Mouse (Mus musculus) olfactory bulb, adult 2 months (tissue): ENCODE measurements around the gene Flvcr2. TPM values are rescaled to one million over a fixed set of nuclear protein-coding genes. Genes with fewer than 3 reads are reported as not detected.

Source experiments
- H3K27ac ChIP-seq: fragments of 200-500 bp; 2 replicates; pipeline ENCODE4 v1.5.1; 2012; ENCODE audit warnings: low read depth, low read length; ENCODE audit not compliant: insufficient read depth
- H3K4me1 ChIP-seq: fragments of 200-500 bp; 2 replicates; pipeline ENCODE4 v1.6.1; 2012; ENCODE audit warnings: low read length; ENCODE audit not compliant: control insufficient read depth, insufficient read depth
- H3K4me3 ChIP-seq: fragments of 200-500 bp; 2 replicates; pipeline ENCODE4 v1.5.1; 2012; ENCODE audit warnings: mild to moderate bottlenecking, low read depth, low read length, moderate library complexity; ENCODE audit not compliant: insufficient read depth
- CTCF ChIP-seq: fragments of 200-500 bp; IDR thresholded peaks from 2 replicates; pipeline ENCODE4 v1.5.1; 2012; ENCODE audit warnings: low read depth, mild to moderate bottlenecking, low read length, moderate library complexity; ENCODE audit not compliant: insufficient read depth
- POLR2A ChIP-seq: fragments of 200-500 bp; IDR thresholded peaks from 2 replicates; pipeline ENCODE4 v1.6.1; 2012; ENCODE audit warnings: mild to moderate bottlenecking, low read depth, low read length, moderate library complexity; ENCODE audit not compliant: insufficient read depth
- WGBS: fragments of 180-500 bp; shearing (Covaris S2); methylation state at CpG from one replicate; pipeline ENCODE4 v1.1.7; 2018; 5-methylcytosine and 5-hydroxymethylcytosine counted together
- polyA plus RNA-seq: library from polyadenylated mRNA; stranded (reverse); fragments of >200 nt; gene quantifications from 2 replicates; pipeline ENCODE4 v1.2.4, GENCODE M21; 2012; ENCODE audit warnings: low replicate concordance; ENCODE audit not compliant: missing spikeins, insufficient read depth, insufficient read length

Flvcr2 gene
- polyA plus RNA-seq, 1 experiment, result not detected

DNA sequence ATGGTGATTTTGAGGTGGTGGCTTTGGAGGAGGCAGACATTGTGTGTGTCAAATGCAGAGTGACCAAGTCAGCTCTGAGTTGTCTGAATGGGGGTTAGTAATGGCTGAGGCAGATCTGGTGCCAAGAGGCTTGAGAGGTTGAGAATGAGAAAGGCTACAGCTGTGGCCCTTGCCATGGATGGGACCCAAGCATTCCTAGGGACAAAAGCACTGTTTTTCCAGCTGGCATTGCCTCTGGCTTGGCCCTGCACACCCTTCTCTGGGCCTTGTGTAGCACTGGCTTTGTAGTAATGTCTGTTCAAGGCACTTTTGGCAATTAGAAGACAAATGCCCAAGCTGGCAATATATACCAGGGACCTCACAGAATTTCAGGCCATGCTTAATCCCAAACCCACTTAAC is 64.6 kb downstream of the Flvcr2 start:
- H3K27ac ChIP-seq, result no peak overlapping the region
- H3K4me3 ChIP-seq, result no peak overlapping the region
- TF ChIP-seq POLR2A, result no peak
- TF ChIP-seq CTCF, result no peak
- H3K4me1 ChIP-seq, result no peaks in the 10 kb centered on the region

DNA sequence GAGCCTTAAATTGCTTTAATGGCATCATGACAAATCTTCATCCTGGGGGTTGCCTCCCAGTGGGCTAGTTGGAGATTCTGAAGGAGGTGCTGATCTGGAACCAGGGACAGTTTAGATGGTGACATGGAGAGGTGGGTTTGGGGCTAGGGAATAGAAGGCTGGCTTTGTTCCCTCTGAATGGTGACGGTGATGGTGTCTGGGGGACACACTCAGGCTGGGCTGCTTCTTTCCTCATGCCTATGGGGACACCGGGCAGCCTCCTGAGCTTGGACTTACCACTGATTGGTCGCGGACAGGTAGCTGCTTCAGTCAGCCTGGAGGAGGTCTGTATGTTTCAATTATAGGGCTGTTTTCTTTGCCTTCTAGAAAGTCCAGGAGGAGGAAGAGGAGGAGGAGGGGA is 65.3 kb downstream of the Flvcr2 start:
- Histone ChIP-seq H3K4me1 (no peaks in the 10 kb centered on the region), H3K4me3 (no peak overlapping the region), H3K27ac (no peak overlapping the region)
- no peak for TF ChIP-seq CTCF
- 98% methylated on average over 4 of the region's 4 CpGs for WGBS

DNA sequence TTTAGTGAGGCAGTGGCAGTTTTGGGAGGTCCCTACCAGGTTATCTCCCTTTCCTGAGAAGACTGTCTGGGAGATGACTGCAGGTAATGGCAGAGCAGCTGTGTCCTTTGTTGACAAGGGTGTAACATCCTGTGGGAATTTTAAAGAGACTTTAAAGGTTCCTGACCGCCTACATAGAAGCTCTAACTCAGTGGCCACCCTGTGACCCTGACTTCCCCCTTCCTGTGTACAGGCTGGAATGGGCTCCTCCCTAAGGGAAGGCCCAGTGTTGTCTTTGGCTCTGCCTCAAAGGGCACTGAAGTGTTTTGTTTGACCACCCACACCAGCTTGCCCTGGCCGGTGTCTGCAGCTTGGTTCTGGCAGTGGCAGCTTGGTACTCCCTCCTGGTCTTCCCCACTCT is 67.3 kb downstream of the Flvcr2 start:
- Histone ChIP-seq H3K4me1 (peaks cover under 1% of the 10 kb centered on the region; the same call in 1 of the 2 replicates), H3K4me3 (no peak overlapping the region), H3K27ac (no peak overlapping the region)
- WGBS, result 59% methylated on average over 2 of the region's 2 CpGs
- no peak for TF ChIP-seq CTCF
- no peak for TF ChIP-seq POLR2A

- TF ChIP-seq CTCF (no peak), POLR2A (no peak)
- WGBS, result 75% methylated on average over 9 of the region's 9 CpGs
- peaks cover 5% of the 10 kb centered on the region; the same call in 1 of the 2 replicates for H3K4me1 ChIP-seq
- H3K4me3 ChIP-seq, result no peak overlapping the region
- no peak overlapping the region for H3K27ac ChIP-seq
Measured at GRCm38 (mm10) chr12:85822051-85822450, 75.7 kb downstream of the Flvcr2 start.

DNA sequence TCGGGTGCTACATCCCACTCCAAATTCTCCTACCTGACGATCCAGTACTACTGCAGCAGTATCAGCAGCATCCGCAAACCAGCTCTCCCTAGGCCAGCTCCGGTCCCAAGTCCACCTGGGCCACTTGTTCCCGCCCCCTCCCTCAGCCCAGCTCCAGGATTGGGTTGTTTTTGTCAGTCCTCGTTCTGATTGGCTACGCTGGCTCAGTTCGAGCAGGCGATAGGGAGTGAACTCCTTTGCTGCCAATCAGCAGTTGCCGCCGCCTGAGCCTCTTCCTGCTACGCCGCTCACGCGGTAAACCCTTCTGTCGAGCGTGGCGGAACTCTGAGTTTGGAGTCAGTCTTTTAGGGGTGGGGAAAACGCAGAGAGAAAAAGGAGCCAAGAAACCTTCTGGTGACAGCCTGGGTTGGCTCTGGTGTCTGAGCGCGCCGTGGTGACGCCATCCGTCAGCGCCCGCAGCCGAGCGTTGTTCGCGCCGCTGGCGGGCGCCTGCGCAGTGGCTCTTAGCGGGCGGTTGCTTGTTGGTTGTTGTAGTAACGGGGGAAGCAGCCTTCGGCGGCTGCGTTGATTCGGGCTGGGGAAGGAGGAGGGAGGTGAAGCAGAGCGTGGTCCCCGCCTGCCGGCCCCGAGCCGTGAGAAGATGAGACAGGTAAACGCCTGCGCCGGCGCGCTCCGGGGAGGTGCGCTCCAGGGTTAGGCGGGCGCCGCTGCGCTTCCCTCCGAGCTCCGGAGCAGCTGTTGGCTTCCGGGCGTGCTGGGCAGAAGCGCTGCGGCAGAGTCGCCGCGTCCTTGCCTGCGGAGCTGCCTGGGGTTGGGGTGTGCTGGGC is 78.3 kb downstream of the Flvcr2 start, which contains the start of the genes Erg28 and Ttll5:
Erg28 (minus strand) TSS at position 113 of the 827 bp plus-strand sequence.
Ttll5 (plus strand) TSS at position 222 of the 827 bp plus-strand sequence.
- TF ChIP-seq CTCF (no peak), POLR2A (peak; percentile 49)
- Histone ChIP-seq H3K4me3 (peak within 1 kb of the TSS; percentile 91), H3K27ac (peak within 1 kb of the TSS; percentile 93), H3K4me1 (peaks cover 3% of the 10 kb centered on the region; the same call in 1 of the 2 replicates)
- under 1% methylated on average over 67 of the region's 67 CpGs for WGBS

- peak overlapping the region; percentile 80 for H3K27ac ChIP-seq
- TF ChIP-seq POLR2A, result no peak
- no peak for TF ChIP-seq CTCF
- H3K4me3 ChIP-seq, result peak overlapping the region; percentile 91
- WGBS, result 3% methylated on average over 8 of the region's 8 CpGs
- peaks cover 3% of the 10 kb centered on the region; the same call in 1 of the 2 replicates for H3K4me1 ChIP-seq
Measured at GRCm38 (mm10) chr12:85825361-85825760, 79.0 kb downstream of the Flvcr2 start.

DNA sequence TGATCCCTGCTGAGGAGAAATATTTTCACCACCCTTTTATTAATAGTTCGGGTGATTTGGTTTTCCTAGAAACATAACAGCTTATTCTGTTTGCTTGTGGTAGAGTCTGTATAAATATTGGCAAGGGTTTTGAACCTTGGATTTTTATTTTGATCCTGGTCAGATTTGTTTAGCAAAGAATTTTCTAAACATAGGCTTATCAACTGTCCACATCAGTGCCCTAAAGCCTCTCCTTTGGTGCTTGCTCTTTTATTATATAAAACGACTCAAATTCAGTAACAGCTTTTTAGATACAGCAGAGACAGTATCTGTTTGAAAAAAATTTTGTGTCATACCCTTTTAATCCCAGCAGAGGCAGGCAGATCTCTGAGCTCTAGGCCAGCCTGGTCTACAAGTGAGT is 79.5 kb downstream of the Flvcr2 start:
- WGBS, result 48% methylated on average over 2 of the region's 2 CpGs
- H3K4me1 ChIP-seq, result peaks cover 3% of the 10 kb centered on the region; the same call in 1 of the 2 replicates
- H3K27ac ChIP-seq, result no peak overlapping the region
- no peak overlapping the region for H3K4me3 ChIP-seq
- TF ChIP-seq POLR2A (no peak), CTCF (no peak)

DNA sequence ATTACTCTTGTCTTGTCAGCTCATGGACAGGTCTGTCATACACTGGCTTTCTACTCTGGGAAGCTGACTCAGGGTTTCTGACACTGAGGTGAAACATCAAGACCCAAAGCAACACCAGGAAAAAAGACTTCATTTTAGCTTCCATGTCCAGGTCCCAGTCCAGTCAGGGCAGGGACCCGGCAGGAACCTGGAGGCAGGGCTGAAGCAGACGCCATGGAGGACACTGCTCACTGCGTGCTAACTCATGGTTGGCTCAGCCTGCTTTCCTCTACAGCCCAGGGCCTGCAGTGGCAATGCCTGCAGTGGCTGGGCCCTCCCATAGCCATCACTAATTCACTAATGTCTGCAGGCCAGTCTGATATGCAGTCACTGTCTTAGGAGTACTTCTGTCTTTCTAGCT is 82.5 kb downstream of the Flvcr2 start:
- Histone ChIP-seq H3K27ac (no peak overlapping the region), H3K4me1 (peaks cover 3% of the 10 kb centered on the region; the same call in 1 of the 2 replicates), H3K4me3 (no peak overlapping the region)
- TF ChIP-seq CTCF (no peak), POLR2A (no peak)
- WGBS, result 97% methylated on average over 3 of the region's 3 CpGs

- Histone ChIP-seq H3K27ac (no peak overlapping the region), H3K4me3 (no peak overlapping the region), H3K4me1 (peaks cover 3% of the 10 kb centered on the region; the same call in 1 of the 2 replicates)
- TF ChIP-seq CTCF, result no peak
- TF ChIP-seq POLR2A, result no peak
- 86% methylated on average over 3 of the region's 3 CpGs for WGBS
Measured at GRCm38 (mm10) chr12:85829866-85830265, 83.5 kb downstream of the Flvcr2 start.

- 48% methylated on average over 3 of the region's 3 CpGs for WGBS
- Histone ChIP-seq H3K4me3 (no peak overlapping the region), H3K27ac (no peak overlapping the region), H3K4me1 (peaks cover 3% of the 10 kb centered on the region; the same call in 1 of the 2 replicates)
- TF ChIP-seq POLR2A (no peak), CTCF (no peak)
Measured at GRCm38 (mm10) chr12:85830691-85831090, 84.4 kb downstream of the Flvcr2 start.
